Mouse (Mus musculus) testis, adult 2 months (tissue): ENCODE data around the gene Psen2.

ENCODE experiments used
- CTCF ChIP-seq: fragments of 200-500 bp; IDR thresholded peaks from 2 replicates; pipeline ENCODE4 v1.5.1; 2012; ENCODE audit warnings: low read depth, mild to moderate bottlenecking, inconsistent platforms, low read length, moderate library complexity; ENCODE audit not compliant: control insufficient read depth, insufficient read depth, insufficient replicate concordance
- POLR2A ChIP-seq: fragments of 200-500 bp; IDR thresholded peaks from 2 replicates; pipeline ENCODE4 v1.6.1; 2012; ENCODE audit warnings: low read depth, mild to moderate bottlenecking, inconsistent platforms, low read length, moderate library complexity; ENCODE audit not compliant: control insufficient read depth

- TF ChIP-seq CTCF (no peak), POLR2A (no peak)
These were observed 2.4 kb downstream of the Psen2 start for GRCm38 (mm10) chr1:180260886-180261285.
